Comparison of ENCODE assay signal across 26 mouse cellular contexts in the genomic region with DNA sequence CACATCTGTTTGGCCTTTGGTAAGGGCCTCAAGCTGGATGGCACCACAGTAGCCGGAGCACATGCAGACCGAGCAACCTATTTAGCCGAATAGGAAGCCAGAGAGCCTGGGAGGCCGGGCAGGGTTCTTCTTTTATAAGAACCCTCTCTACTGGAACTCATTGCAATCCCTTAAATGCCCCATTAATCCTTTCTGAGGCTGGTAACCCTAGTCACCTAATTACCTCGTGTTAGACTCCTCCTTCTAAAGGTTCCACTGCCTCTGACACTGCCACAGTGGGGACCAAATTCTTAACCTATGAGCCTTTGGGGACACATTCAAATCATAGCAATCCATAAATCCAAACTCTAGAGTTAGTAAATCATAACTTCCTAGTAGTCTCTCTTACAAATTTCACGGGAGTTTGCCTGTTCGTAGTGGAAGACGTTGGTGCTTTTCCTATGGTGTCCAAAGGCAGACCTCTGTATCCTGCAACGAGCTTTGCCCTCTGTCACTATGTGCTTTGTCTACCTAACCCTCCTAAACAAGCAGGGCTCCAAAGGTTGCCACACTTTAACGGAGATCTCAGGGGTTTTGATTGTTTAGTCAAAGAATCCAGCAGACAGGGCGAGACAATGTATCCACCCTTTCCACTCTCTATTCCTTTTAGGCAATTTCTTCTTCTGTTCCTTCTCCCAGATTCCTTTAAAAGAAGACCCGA. TPM values are rescaled to one million over a fixed set of nuclear protein-coding genes. Genes with fewer than 3 reads are reported as not detected.
DNase-seq lines count a peak whose midpoint lies in the region; ATAC-seq and TF ChIP-seq lines count a peak whose summit lies in the region.
"Had no signal": no experiment of that assay in that cellular context is flagged by ENCODE, and none has a peak within 500 bp of the region (broad histone marks: within the 10 kb centered on the region; RNA-seq: fewer than 3 reads in every experiment).

No protein-coding gene starts in this region.

- intact Hi-C loops in gastrocnemius, adult 2 months (cut with DNase I), result no loop called here
- intact Hi-C loops in gastrocnemius, postnatal 36 days (cut with DNase I), result no loop called here

- H3K27ac ChIP-seq in gastrocnemius, adult 2 months, result peak overlapping the region; percentile 66
- no peak overlapping the region for H3K27ac ChIP-seq in kidney, embryonic 15.5 days
- H3K27ac ChIP-seq in brown adipose tissue, adult 24 weeks (replicated peaks; ENCODE audit: low read depth, low read length), result peak overlapping the region; percentile 57
- H3K27ac ChIP-seq in liver, postnatal 0 days (ENCODE audit: low read depth), result peak overlapping the region; percentile 84
- H3K27ac ChIP-seq: embryonic facial prominence, embryonic 15.5 days; hindbrain, embryonic 15.5 days; left cerebral cortex, adult 2 months; midbrain, embryonic 10.5 days; neural tube, embryonic 13.5 days had no signal

- H3K4me3 ChIP-seq in gastrocnemius, adult 2 months, result peak overlapping the region; percentile 32
- H3K4me3 ChIP-seq in kidney, embryonic 15.5 days (replicated peaks), result no peak overlapping the region
- no peak overlapping the region for H3K4me3 ChIP-seq in brown adipose tissue, adult 24 weeks (ENCODE audit: insufficient read depth, low read depth, low read length)
- H3K4me3 ChIP-seq in liver, postnatal 0 days (ENCODE audit: low read depth, low read length), result no peak overlapping the region
- H3K4me3 ChIP-seq: embryonic facial prominence, embryonic 15.5 days; heart, embryonic 12.5 days; hindbrain, embryonic 15.5 days; left cerebral cortex, adult 2 months; limb, embryonic 15.5 days; midbrain, embryonic 10.5 days; myocyte; neural tube, embryonic 13.5 days had no signal

- H3K27me3 ChIP-seq in kidney, embryonic 15.5 days, result no peaks in the 10 kb centered on the region
- no peaks in the 10 kb centered on the region for H3K27me3 ChIP-seq in liver, postnatal 0 days (ENCODE audit: insufficient read depth, low read length)
- H3K27me3 ChIP-seq: embryonic facial prominence, embryonic 15.5 days; heart, embryonic 12.5 days; hindbrain, embryonic 15.5 days; limb, embryonic 15.5 days; neural tube, embryonic 13.5 days had no signal

- no peaks in the 10 kb centered on the region for H3K36me3 ChIP-seq in kidney, embryonic 15.5 days
- H3K36me3 ChIP-seq in liver, postnatal 0 days (replicated peaks; ENCODE audit: insufficient read depth, low read length), result no peaks in the 10 kb centered on the region
- H3K36me3 ChIP-seq: embryonic facial prominence, embryonic 15.5 days; heart, embryonic 12.5 days; hindbrain, embryonic 15.5 days; limb, embryonic 15.5 days; midbrain, embryonic 10.5 days; neural tube, embryonic 13.5 days had no signal

- TF ChIP-seq CTCF in gastrocnemius, adult 2 months (IDR thresholded peaks at IDR 0.05), result no peak
- TF ChIP-seq CTCF in liver, postnatal 0 days (IDR thresholded peaks at IDR 0.05; ENCODE audit: low read depth), result no peak

- no peaks in the 10 kb centered on the region for H3K9me3 ChIP-seq in kidney, embryonic 15.5 days (replicated peaks)
- H3K9me3 ChIP-seq in liver, postnatal 0 days (ENCODE audit: low read length), result no peaks in the 10 kb centered on the region
- H3K9me3 ChIP-seq: embryonic facial prominence, embryonic 15.5 days; heart, embryonic 12.5 days; hindbrain, embryonic 15.5 days; limb, embryonic 15.5 days; midbrain, embryonic 10.5 days; neural tube, embryonic 13.5 days had no signal

- WGBS in kidney, embryonic 15.5 days, result 53% methylated on average over 12 of the region's 12 CpGs
- 65% methylated on average over 12 of the region's 12 CpGs for WGBS in liver, postnatal 0 days (ENCODE audit: insufficient replicate concordance)

- H3K9ac ChIP-seq in kidney, embryonic 15.5 days, result no peak overlapping the region
- H3K9ac ChIP-seq in liver, postnatal 0 days (replicated peaks), result no peak overlapping the region
- H3K9ac ChIP-seq: embryonic facial prominence, embryonic 15.5 days; heart, embryonic 12.5 days; hindbrain, embryonic 15.5 days; limb, embryonic 15.5 days; neural tube, embryonic 13.5 days had no signal

- no peak overlapping the region for H3K4me2 ChIP-seq in kidney, embryonic 15.5 days
- H3K4me2 ChIP-seq in liver, postnatal 0 days (ENCODE audit: low read depth, low read length), result peak overlapping the region; percentile 20; the same call in 1 of the 2 replicates
- H3K4me2 ChIP-seq: embryonic facial prominence, embryonic 15.5 days; heart, embryonic 12.5 days; hindbrain, embryonic 15.5 days; neural tube, embryonic 13.5 days had no signal

- DNase-seq in gastrocnemius, adult 2 months, result no peak
- DNase-seq in gastrocnemius, postnatal 36 days, result no peak
- no peak for DNase-seq in kidney, adult 11 months
- no peak for DNase-seq in liver, postnatal 0 days
- no peak for DNase-seq in left cerebral cortex, adult 18-20 months (ENCODE audit: low spot score in 2 of 2)
- DNase-seq: adrenal gland, postnatal 14 days; cerebellum, adult 8-10 months; cerebellum, postnatal 36 days; embryo, embryonic 11 days; heart, postnatal 36 days; kidney, postnatal 4 days; thymus, adult 18-20 months; thymus, postnatal 36 days had no signal

- peaks cover 12% of the 10 kb centered on the region; the same call in 1 of the 2 replicates for H3K4me1 ChIP-seq in kidney, embryonic 15.5 days
- H3K4me1 ChIP-seq in brown adipose tissue, adult 24 weeks (ENCODE audit: control insufficient read depth, insufficient read depth, insufficient read length, low read length), result peaks cover 15% of the 10 kb centered on the region
- H3K4me1 ChIP-seq in liver, postnatal 0 days (ENCODE audit: insufficient read depth), result peaks cover 27% of the 10 kb centered on the region

- TF ChIP-seq EP300 in liver, postnatal 0 days (IDR thresholded peaks at IDR 0.05; ENCODE audit: low read depth), result no peak

- peak; percentile 62; the same call in 1 of the 2 replicates for ATAC-seq in kidney, embryonic 15.5 days (replicated peaks; ENCODE audit: low FRiP score)
- peak; percentile 88 for ATAC-seq in liver, postnatal 0 days
- ATAC-seq: forebrain, embryonic 14.5 days; intestine, postnatal 0 days; midbrain, embryonic 16.5 days had no signal

RNA-seq across cellular contexts. Expression of a gene that starts 24.8 kb away (rescaled TPM):
- 10 to 100 TPM in 1 of 2 experiments, 1 to 10 TPM in 1; 7.9 to 10.2 TPM for total RNA-seq in gastrocnemius, adult 2 months (2021)
- total RNA-seq in gastrocnemius, postnatal 36 days (2021), result 10 to 100 TPM in 1 of 2 experiments, 1 to 10 TPM in 1; 9.5 to 10.4 TPM
- 10.5 and 12.7 TPM in 2 replicates for polyA plus RNA-seq in kidney, embryonic 15.5 days (2015; fragmentation: Nextera tagmentation; extraction: Ambion mirVana)
- 18.9 and 19.8 TPM in 2 replicates for polyA plus RNA-seq in brown adipose tissue, adult 24 weeks (2012; ENCODE audit: insufficient read depth, insufficient read length, missing spikeins)
- 8.3 and 11.5 TPM in 2 replicates for polyA plus RNA-seq in liver, postnatal 0 days (2015; fragmentation: Nextera tagmentation; extraction: Ambion mirVana)
- total RNA-seq in left cerebral cortex, adult 18-20 months (2021), result 1 to 10 TPM; 1.4 to 1.5 TPM
